Mouse (Mus musculus) embryonic facial prominence, embryonic 12.5 days (tissue): ENCODE results near the gene Pla2g2f. TPM values are rescaled to one million over a fixed set of nuclear protein-coding genes. Genes with fewer than 3 reads are reported as not detected.

Experiments
- ATAC-seq: fragments of 200-750 bp; cut with Nextera tagmentation; 2 replicates; pipeline ENCODE4 v1.8.0; 2017; ENCODE audit not compliant: insufficient number of reproducible peaks, insufficient read depth, low FRiP score, low TSS enrichment
- H3K27ac ChIP-seq: fragments of 300-500 bp; sonication (generic); 2 replicates; pipeline ENCODE4 v1.5.1; 2016; ENCODE audit warnings: mild to moderate bottlenecking
- H3K27me3 ChIP-seq: fragments of 300-500 bp; sonication (generic); 2 replicates; pipeline ENCODE4 v1.6.1; 2016; ENCODE audit warnings: mild to moderate bottlenecking, moderate library complexity
- H3K36me3 ChIP-seq: fragments of 300-500 bp; sonication (generic); 2 replicates; pipeline ENCODE4 v1.6.1; 2016; ENCODE audit warnings: mild to moderate bottlenecking
- H3K4me1 ChIP-seq: fragments of 300-500 bp; sonication (generic); 2 replicates; pipeline ENCODE4 v1.6.1; 2016
- H3K4me2 ChIP-seq: fragments of 300-500 bp; sonication (generic); replicated peaks from 2 replicates; pipeline ENCODE4 v1.6.1; 2016; ENCODE audit warnings: mild to moderate bottlenecking, moderate library complexity
- H3K4me3 ChIP-seq: fragments of 300-500 bp; sonication (generic); 2 replicates; pipeline ENCODE4 v1.5.1; 2016; ENCODE audit warnings: mild to moderate bottlenecking
- H3K9ac ChIP-seq: fragments of 300-500 bp; sonication (generic); 2 replicates; pipeline ENCODE4 v1.6.1; 2016; ENCODE audit warnings: mild to moderate bottlenecking, moderate library complexity
- H3K9me3 ChIP-seq: fragments of 300-500 bp; sonication (generic); 2 replicates; pipeline ENCODE4 v1.6.1; 2016; ENCODE audit warnings: mild to moderate bottlenecking, moderate library complexity
- WGBS: fragments of 180-500 bp; shearing (Covaris S2); methylation state at CpG from one replicate; pipeline ENCODE4 v1.1.7; 2016; 5-methylcytosine and 5-hydroxymethylcytosine counted together
- polyA plus RNA-seq: library from polyadenylated mRNA; unstranded; fragments of >200 nt; fragmentation: Nextera tagmentation; extraction: Ambion mirVana; gene quantifications from 2 replicates; pipeline ENCODE4 v1.2.1, GENCODE M21; 2016

The Pla2g2f gene
- polyA plus RNA-seq, 1 experiment from 2014 or later, result not detected

DNA sequence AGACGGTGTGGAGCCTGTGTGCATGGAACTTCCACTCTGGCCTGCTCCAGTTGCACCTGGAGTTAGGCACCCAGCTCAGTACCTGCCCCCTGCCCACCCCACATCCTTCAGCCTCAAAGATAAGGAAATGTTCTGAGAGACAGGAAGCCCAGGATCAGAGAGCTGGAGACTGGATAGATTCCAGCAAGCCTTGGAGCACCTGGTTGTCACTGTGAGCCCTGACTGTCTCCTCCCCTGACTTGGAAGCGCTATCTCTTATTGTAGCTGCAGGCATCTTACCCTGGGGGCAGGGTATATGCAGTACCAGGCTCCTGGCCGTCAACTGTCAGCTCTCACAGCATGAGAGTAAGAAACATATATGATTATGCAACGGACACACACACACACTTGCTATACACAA lies 2.0 kb downstream of the Pla2g2f start:
- H3K27ac ChIP-seq, result no peak overlapping the region
- no peaks in the 10 kb centered on the region for H3K27me3 ChIP-seq
- H3K4me2 ChIP-seq, result no peak overlapping the region
- no peak overlapping the region for H3K9ac ChIP-seq
- H3K4me3 ChIP-seq, result no peak overlapping the region
- H3K4me1 ChIP-seq, result no peaks in the 10 kb centered on the region
- H3K9me3 ChIP-seq, result no peaks in the 10 kb centered on the region
- no peaks in the 10 kb centered on the region for H3K36me3 ChIP-seq
- WGBS, result 71% methylated on average over 4 of the region's 4 CpGs
- no peak for ATAC-seq

DNA sequence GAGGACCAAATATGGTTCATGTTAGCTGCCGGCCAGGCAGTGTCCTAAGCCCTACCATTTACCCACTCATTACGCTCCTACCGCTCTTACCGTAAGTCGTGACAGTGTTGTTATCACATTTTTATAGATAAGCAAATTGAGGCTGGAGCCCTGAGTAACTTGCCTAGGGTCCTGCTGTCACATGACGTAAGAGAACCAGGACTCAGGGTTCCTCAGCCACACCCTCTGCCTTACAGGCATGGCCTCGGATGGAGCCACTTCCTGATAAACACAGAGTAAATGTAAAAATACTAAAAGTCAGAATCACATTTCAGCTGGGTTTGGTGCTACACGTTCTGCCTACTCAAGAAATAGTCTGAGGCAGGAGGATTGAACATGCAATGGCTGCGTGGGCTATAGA lies 3.0 kb downstream of the Pla2g2f start:
- Histone ChIP-seq H3K27ac (no peak overlapping the region), H3K9me3 (no peaks in the 10 kb centered on the region), H3K36me3 (no peaks in the 10 kb centered on the region), H3K4me3 (no peak overlapping the region), H3K4me1 (no peaks in the 10 kb centered on the region), H3K27me3 (no peaks in the 10 kb centered on the region), H3K9ac (no peak overlapping the region), H3K4me2 (no peak overlapping the region)
- WGBS, result 77% methylated on average over 9 of the region's 9 CpGs
- no peak for ATAC-seq

DNA sequence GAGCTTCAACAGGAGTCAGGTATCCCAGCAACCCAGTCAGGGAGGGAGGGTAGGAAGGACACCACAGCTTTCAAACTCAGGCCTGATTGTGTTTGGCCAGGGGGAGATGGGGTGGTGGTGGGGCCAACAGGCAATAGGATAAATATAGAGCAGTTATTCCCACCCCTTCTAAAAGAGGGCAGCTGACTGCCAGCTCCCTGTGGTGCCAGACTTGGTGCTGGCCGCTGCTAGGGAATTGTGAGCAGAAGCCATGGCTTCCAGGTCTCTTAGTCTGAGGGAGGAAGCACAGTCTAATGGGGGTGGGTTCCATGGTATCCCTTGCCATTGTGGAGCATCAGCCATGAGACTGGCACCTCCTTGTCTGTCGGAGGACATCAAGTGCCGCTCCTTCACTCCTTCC lies 3.8 kb downstream of the Pla2g2f start:
- no peak for ATAC-seq

DNA sequence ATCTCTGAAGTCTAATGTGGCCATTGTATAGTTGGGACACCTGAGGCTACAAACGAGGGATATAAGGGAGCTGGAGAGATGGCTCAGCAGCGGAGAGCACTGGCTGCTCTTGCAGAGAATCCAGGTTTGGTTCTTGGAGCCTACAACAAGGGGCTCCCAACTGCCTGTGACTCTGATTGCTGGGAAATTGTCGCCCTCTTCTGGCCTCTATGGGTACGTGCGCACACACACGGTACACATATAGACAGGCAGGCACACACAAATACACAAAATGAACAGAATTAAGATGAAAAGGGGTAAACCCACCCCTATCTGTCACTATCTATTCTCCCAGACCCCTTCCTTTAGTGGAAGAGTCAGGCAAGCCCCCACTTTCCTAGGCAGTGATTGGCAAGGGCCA lies 4.8 kb downstream of the Pla2g2f start:
- no peak overlapping the region for H3K4me2 ChIP-seq
- no peaks in the 10 kb centered on the region for H3K9me3 ChIP-seq
- ATAC-seq, result no peak
- WGBS, result 93% methylated on average over 6 of the region's 6 CpGs
- H3K4me3 ChIP-seq, result no peak overlapping the region
- H3K27ac ChIP-seq, result no peak overlapping the region
- H3K27me3 ChIP-seq, result no peaks in the 10 kb centered on the region
- H3K36me3 ChIP-seq, result no peaks in the 10 kb centered on the region
- no peak overlapping the region for H3K9ac ChIP-seq
- H3K4me1 ChIP-seq, result no peaks in the 10 kb centered on the region

More for the DNA sequence above, 3.8 kb downstream of the Pla2g2f start:
- 82% methylated on average over 3 of the region's 3 CpGs for WGBS
- Histone ChIP-seq H3K4me1 (no peaks in the 10 kb centered on the region), H3K9ac (no peak overlapping the region), H3K27me3 (no peaks in the 10 kb centered on the region), H3K4me3 (no peak overlapping the region), H3K36me3 (no peaks in the 10 kb centered on the region), H3K27ac (no peak overlapping the region), H3K9me3 (no peaks in the 10 kb centered on the region), H3K4me2 (no peak overlapping the region)

DNA sequence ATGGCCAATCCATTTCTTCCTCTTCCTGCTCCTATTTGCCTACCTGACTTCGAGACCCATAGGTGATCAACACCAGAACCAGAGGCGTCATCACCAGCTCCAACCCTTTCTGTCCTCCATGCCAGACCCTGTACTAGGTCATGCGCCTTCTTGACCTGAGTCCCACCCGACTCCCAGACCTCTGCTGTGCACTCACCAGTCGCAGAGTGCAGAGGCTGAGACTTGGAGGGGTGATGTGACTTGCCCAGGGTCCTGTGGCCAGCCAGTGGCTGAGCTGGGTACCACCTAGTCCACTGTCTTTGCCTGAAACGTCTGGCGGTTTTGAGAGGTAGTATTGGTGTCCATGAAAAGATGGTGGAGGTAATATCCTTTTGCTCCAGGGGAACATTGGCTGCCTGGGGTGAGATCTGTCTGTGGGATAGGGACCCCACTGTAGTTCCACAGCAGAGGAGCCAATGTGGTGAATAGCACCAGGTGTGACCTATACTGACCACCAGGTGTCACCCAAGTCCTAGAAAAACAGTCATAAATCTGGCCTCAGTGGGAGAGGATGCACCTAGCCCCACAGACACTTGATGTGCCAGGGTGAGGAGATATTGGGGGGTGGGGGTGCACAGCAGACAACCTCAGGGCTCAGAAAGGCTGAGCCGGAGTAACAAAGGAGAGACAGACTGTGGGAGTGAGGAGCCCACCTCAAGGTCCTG lies 8.9 kb downstream of the Pla2g2f start:
- Histone ChIP-seq H3K36me3 (no peaks in the 10 kb centered on the region), H3K9me3 (no peaks in the 10 kb centered on the region), H3K4me1 (peaks cover 6% of the 10 kb centered on the region), H3K4me3 (no peak overlapping the region), H3K4me2 (no peak overlapping the region), H3K27me3 (no peaks in the 10 kb centered on the region), H3K9ac (no peak overlapping the region), H3K27ac (no peak overlapping the region)
- peak; percentile 59; the same call in 1 of the 2 replicates for ATAC-seq
- WGBS, result 59% methylated on average over 8 of the region's 8 CpGs

DNA sequence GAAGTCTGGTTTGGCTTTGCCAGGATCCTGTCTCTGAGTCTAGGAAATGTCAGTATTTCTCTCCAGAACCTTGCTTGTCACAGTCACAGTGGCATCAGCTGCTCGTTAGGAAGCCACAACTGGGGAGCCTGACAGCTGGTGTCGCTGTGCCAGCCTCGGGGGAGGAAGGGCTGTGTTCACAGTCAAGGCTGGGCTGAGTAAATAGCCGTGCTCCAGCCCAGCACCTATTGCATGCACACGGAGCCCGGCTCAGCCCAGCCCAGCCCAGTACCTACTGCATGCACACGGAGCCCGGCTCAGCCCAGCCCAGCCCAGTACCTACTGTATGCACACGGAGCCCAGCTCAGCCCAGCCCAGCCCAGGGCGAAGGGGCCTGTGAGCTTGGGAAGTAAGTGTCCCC lies 9.6 kb downstream of the Pla2g2f start:
- H3K4me2 ChIP-seq, result no peak overlapping the region
- H3K9ac ChIP-seq, result no peak overlapping the region
- H3K9me3 ChIP-seq, result no peaks in the 10 kb centered on the region
- ATAC-seq, result peak; percentile 43; the same call in 1 of the 2 replicates
- H3K36me3 ChIP-seq, result no peaks in the 10 kb centered on the region
- WGBS, result 72% methylated on average over 10 of the region's 10 CpGs
- H3K4me3 ChIP-seq, result no peak overlapping the region
- H3K4me1 ChIP-seq, result peaks cover 10% of the 10 kb centered on the region
- H3K27ac ChIP-seq, result no peak overlapping the region
- H3K27me3 ChIP-seq, result no peaks in the 10 kb centered on the region

DNA sequence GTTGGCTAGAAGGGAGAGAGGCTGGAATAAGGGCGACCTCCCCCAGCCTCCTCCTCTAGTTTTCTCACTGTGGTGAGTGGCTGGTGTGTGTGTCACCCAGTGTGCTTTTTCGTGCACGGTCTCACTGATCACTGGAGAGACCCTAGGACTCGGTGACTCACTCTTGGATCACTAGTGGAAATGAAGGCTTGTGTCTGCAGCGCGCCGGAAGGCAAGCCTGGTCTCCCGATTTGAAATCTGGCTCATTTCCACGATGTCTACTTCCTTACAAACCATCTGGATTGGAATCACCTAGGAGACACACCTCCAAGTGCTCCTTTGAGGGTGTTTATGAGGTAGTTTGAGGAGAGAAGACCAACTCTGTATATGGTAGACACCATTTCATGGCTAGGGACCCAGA lies 10.6 kb downstream of the Pla2g2f start:
- H3K9me3 ChIP-seq, result no peaks in the 10 kb centered on the region
- H3K27me3 ChIP-seq, result no peaks in the 10 kb centered on the region
- H3K36me3 ChIP-seq, result no peaks in the 10 kb centered on the region
- 93% methylated on average over 9 of the region's 9 CpGs for WGBS
- ATAC-seq, result no peak
- no peak overlapping the region for H3K27ac ChIP-seq
- no peak overlapping the region for H3K9ac ChIP-seq
- peaks cover 10% of the 10 kb centered on the region for H3K4me1 ChIP-seq
- H3K4me3 ChIP-seq, result no peak overlapping the region
- no peak overlapping the region for H3K4me2 ChIP-seq

DNA sequence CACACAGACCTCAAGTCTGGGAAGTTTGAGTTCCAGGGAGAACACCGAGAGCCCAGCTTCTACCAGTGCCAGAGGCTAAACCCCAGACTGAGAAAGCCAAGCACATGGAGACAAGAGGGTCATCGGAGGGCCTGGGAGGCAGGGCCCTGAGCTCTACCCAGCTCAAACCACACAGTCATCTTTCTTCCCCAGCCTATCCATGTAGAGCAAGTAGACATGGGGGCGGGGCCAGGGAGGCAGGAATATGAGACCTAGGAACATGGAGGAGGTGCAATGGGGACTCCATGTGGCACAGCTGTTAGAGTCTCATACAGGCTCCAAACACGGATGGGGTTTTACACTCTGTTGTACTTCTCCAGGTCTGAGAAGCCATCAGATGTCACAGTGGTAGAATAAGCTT lies 11.5 kb downstream of the Pla2g2f start:
- no peaks in the 10 kb centered on the region for H3K27me3 ChIP-seq
- no peak overlapping the region for H3K27ac ChIP-seq
- no peak overlapping the region for H3K4me2 ChIP-seq
- 53% methylated on average over 4 of the region's 4 CpGs for WGBS
- no peaks in the 10 kb centered on the region for H3K9me3 ChIP-seq
- H3K4me3 ChIP-seq, result no peak overlapping the region
- H3K36me3 ChIP-seq, result no peaks in the 10 kb centered on the region
- no peak for ATAC-seq
- peaks cover 10% of the 10 kb centered on the region for H3K4me1 ChIP-seq
- H3K9ac ChIP-seq, result no peak overlapping the region

DNA sequence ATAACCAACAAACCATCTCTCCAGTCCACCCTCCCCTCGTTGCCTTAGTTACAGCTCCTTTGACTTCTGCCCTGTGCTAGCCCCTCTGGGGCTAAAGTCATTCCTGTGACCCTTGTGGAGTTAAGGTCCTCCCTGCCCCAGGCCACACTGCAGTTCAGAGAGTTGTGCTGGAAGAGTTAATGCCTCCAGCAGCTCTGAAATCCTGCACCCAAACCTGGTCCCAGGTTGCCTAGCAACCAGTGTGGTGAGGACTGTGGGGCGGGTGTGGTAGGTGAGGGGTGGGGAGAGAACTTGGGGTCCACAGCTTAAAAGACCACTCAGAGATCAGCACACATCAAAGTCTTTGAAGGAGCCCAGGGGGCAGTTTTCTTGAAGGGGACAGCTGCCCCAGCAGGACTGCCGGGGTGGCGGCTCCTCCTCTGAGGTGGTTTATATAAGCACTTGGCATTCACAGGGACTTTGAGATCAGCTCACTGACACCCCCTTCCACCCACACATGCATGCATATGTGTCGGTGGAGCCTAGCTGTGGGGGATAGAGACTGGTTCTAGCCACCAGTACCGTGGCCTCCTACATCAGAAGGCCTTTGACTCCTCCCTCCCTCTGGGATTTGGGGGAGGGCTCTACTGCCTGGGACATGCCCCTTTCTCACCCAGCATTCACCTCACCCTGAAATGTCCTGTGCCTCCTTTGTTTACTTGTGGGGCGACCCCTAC lies 18.1 kb downstream of the Pla2g2f start:
- peaks cover 28% of the 10 kb centered on the region for H3K4me1 ChIP-seq
- 10% methylated on average over 7 of the region's 7 CpGs for WGBS
- no peak overlapping the region for H3K9ac ChIP-seq
- no peak for ATAC-seq
- H3K4me3 ChIP-seq, result no peak overlapping the region
- H3K27ac ChIP-seq, result no peak overlapping the region
- no peaks in the 10 kb centered on the region for H3K9me3 ChIP-seq
- no peak overlapping the region for H3K4me2 ChIP-seq
- no peaks in the 10 kb centered on the region for H3K36me3 ChIP-seq
- H3K27me3 ChIP-seq, result no peaks in the 10 kb centered on the region

DNA sequence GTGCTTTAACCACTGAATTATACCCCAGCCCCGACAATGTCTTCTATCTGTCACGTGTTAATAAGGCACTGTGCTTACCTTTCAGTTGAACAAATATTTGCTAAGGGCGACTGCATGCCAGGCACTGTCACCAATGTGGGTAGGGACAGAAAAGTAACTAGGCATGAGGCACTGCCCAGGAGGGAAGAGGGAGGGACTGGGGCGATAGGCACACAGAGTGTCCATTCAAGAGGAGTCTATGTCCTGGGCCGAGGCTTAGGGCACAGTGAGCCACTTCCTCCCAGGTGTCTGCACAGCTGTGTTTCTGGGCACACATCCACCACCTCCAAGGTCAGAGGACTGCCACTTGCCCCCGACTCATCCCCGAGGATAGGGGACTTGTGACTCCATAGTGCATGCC lies 20.4 kb downstream of the Pla2g2f start, which contains the start of gene Ubxn10:
Gene Ubxn10 (minus strand): TSS at position 137 of the 400 bp plus-strand sequence.
- Histone ChIP-seq H3K4me3 (no peak within 1 kb of the TSS), H3K9ac (no peak within 1 kb of the TSS), H3K27ac (no peak within 1 kb of the TSS), H3K27me3 (no peaks in the 10 kb centered on the region), H3K4me1 (peaks cover 25% of the 10 kb centered on the region), H3K4me2 (no peak within 1 kb of the TSS), H3K9me3 (no peaks in the 10 kb centered on the region), H3K36me3 (no peaks in the 10 kb centered on the region)
- 67% methylated on average over 7 of the region's 7 CpGs for WGBS
- ATAC-seq, result no peak

DNA sequence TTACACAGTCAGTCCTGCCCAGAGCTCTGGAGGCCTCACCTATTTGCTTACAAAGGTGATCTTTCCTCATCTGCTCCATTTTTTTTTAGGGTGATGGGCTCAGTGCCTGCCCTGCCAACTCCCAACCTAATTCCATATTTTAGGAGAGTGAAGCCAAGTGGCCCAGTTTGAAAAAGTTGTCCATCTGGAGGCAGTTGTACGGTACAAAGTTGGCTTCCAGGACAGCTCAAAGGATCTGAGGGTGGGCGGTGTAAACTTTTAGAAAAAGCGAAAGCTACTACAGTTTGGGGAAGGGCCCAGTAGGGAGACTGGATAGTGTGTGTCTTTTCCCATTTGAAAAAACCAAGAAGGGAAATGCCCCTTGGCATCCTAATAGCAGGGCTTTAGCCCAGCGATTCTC lies 22.6 kb downstream of the Pla2g2f start:
- ATAC-seq, result no peak
- H3K4me2 ChIP-seq, result no peak overlapping the region
- no peaks in the 10 kb centered on the region for H3K27me3 ChIP-seq
- H3K9ac ChIP-seq, result no peak overlapping the region
- peaks cover 25% of the 10 kb centered on the region for H3K4me1 ChIP-seq
- no peak overlapping the region for H3K27ac ChIP-seq
- no peaks in the 10 kb centered on the region for H3K36me3 ChIP-seq
- no peak overlapping the region for H3K4me3 ChIP-seq
- WGBS, result 88% methylated on average over 4 of the region's 4 CpGs
- H3K9me3 ChIP-seq, result no peaks in the 10 kb centered on the region

DNA sequence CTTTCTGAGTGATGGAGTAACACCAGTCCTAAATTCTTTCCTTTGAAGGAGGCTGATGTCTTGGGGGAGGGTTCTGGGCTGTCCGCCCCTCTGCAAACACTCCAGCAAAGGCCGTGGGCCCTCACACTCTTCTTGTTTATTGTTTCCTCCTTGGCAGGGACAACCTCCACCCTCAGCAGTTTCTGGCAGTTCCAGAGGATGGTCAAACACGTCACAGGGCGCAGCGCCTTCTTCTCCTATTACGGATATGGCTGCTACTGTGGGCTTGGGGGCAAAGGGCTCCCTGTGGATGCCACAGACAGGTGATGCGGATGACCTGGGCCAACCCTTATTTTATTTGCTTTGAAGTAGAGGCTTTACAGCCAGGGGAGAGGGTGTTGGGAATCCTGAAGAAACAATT lies 23.3 kb downstream of the Pla2g2f start:
- no peak for ATAC-seq
- H3K9ac ChIP-seq, result no peak overlapping the region
- H3K9me3 ChIP-seq, result no peaks in the 10 kb centered on the region
- no peak overlapping the region for H3K4me2 ChIP-seq
- no peaks in the 10 kb centered on the region for H3K36me3 ChIP-seq
- H3K27me3 ChIP-seq, result no peaks in the 10 kb centered on the region
- WGBS, result 70% methylated on average over 7 of the region's 7 CpGs
- no peak overlapping the region for H3K27ac ChIP-seq
- H3K4me1 ChIP-seq, result peaks cover 18% of the 10 kb centered on the region
- H3K4me3 ChIP-seq, result no peak overlapping the region
